Mouse (Mus musculus) megakaryocyte-erythroid progenitor cell, adult 5 weeks (primary cell): Measurements from ENCODE around the gene Prss35. TPM values are rescaled to one million over a fixed set of nuclear protein-coding genes. Genes with fewer than 3 reads are reported as not detected.

Experiments used
- polyA plus RNA-seq: library from polyadenylated mRNA; stranded (reverse); fragments of >175 nt; gene quantifications from 2 replicates; pipeline ENCODE4 v1.2.3, GENCODE M21; 2012

Gene Prss35
- polyA plus RNA-seq, result not detected in 2 replicates

DNA sequence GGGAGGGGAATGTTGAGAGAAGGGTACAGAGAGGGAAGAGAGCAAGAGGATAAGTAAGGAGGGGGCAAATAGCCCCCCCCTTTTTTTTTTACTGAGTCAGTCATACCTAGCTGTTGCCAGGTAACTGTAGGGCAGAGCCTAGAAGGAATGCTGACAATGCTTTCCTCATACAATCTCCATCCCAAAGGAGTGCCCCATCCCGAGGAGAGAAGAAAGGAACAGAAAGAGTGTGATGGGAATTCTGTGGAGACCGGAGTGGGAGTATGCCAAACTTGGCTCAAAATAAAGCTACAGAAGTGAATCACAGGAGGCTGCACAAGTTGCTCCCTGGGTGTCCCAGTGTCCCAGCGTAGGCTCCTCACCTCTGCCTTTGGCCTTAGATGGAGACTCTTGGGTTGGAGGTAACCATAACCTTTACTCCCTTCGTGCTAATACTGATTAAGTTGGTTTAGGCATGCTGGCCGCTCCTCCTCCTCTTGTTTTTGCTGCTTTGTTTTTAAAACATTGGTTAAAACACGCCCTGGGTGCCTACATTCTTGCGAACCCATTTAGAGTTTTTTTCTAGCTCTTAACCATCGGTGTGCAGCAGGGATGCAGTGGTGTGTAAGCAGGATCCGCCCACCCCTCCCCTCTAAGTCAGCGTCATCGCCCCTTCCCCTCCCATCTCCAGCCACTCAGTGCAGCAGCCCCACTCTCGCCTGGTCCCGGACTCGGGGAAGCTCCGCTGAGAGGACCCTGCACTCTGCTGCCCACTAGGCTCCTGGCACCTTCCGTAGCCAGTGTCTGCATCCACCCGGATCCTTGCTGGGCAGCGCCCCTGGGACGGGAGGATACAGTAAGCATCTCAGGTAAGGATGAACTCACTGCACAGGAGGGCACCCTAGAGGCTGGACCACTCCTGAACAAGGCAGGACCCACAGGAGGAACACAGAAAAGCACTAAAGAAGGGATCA lies at the start of gene Prss35:
Prss35 (plus strand) TSS at position 691 of the 953 bp plus-strand sequence.

DNA sequence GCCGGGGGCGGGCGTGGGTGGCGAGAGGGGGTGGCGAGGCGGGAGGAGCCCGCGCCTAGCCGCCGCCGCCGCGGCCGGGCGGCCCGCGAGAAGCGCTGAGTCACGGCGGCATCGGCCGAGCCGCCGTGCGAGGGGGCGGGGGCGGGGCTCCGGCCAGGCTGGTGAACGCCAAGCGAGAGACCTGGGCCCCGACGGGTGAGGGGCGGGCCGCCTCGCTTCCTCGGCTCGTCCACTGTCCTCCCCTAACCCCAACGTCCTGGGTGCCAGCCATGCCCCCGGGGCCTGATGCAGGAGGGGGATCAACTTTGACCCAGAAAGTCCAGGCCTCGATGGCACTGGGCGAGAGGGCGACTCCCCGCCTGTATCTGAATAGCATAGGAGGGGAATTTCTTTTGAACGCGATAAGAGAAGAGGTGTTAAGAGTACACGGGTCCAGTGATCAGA lies 47.6 kb upstream of the Prss35 start, which contains the start of gene Me1:
Me1 (minus strand) TSS at position 136 of the 444 bp plus-strand sequence.

Other genes with a start within 250 kb of the Prss35 start
- gene Pgm3, start 171.8 kb upstream of the Prss35 start, polyA plus RNA-seq, result 3.4 and 3.8 TPM in 2 replicates
- gene Rwdd2a, start 171.7 kb upstream of the Prss35 start, polyA plus RNA-seq, result 0.38 and 0.55 TPM in 2 replicates
- 0.04 and 0.10 TPM in 2 replicates for gene Me1, start 47.7 kb upstream of the Prss35 start, polyA plus RNA-seq
- gene Snap91, start 137.0 kb downstream of the Prss35 start, polyA plus RNA-seq, result not detected in 2 replicates